Mouse (Mus musculus) v-Abl transformed pro-B cells (cell line): ENCODE data around the gene 1700016D06Rik.
"Not testable (repeated sequence)": the region's sequence is repeated elsewhere in the genome, so short reads cannot be mapped to it uniquely, and the experiment has no call there.

Experiments used
- in situ Hi-C, 2 experiments: fragments of 400-800 bp; cut with MboI; formaldehyde crosslinking; loops; one replicate each; pipeline ENCODE4 v1.15.1; 2025; ENCODE audit not compliant: unreplicated experiment in 2 of 2

Gene 1700016D06Rik

DNA sequence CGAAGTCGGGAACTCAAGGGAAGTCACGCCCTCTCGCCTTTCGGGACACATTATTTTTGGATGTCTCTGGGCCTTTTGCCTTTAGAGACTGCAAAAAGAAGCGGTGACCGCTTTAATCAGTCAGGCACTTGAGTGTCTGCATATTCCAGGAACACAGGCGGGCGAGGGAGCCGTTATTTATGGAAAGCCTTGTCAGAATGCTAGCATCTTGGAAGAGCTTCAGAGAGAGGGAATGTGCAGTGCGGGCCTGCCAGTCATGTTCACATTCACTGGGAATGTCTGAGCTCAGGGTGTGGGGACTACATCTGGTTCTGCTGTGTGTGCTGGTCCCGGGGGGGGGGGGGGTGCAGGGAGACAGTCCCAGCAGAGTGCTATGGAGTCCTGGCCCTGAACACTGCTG lies 5.0 kb upstream of the 1700016D06Rik start:
- in situ Hi-C loops, result loop anchor here (10.0 to 25.0 kb wide), 4 partner anchors 201 to 1269 kb away; no protein-coding TSS in a partner anchor

DNA sequence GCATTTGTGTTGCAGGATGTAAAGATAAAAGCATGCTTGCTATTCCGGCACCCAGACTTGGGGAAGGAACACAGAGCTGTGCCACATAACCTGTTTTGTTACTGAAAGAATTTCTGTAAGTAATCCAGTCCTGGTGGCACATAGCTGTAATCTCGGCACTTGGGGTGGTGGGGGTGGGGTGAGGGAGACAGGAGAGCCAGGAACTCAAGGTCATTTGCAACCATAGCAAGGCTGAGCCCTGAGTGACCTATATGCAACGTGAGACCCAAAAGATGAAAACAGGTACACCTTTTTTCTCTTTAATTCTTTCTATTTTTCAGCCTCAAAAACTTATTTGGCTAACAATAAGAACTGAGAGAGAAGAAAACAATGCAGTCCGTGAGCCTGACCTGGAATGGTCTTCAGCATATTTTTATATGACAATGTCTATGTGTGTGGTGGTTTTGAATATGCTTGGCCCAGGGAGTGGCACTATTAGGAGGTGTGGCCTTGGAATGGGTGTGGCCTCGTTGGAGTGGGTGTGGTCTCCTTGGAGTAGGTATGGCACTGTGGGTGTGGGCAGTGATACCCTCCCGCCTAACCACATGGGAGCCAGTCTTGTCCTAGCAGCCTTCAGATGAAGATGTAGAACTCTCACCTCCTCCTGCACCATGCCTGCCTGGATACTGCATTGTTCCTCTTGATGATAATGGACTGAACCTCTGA lies 4.0 kb upstream of the 1700016D06Rik start:
- in situ Hi-C loops, result loop anchor here (5.0 to 25.0 kb wide), 5 partner anchors 200 to 1268 kb away; no protein-coding TSS in a partner anchor

DNA sequence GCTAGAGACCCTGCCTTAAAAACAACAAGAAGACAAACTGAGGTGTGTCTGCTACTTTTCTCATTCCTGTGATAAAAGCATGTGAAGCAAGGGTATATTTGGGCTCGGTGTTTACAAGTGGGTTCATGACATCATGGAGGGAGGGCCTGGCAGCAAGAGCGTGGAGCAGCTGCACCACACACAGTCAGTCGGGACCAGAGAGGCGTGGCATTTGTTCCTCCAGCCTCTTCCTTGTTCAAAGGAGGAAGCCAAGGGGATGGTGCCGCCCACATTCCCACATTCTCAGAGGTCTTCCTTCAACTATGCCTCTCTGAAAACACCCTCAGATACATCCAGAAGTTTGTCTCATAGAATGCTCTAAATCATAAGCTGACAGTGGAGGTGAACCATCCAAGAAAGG lies 2.9 kb upstream of the 1700016D06Rik start:
- in situ Hi-C loops, result loop anchor here (5.0 to 25.0 kb wide), 5 partner anchors 199 to 1266 kb away; no protein-coding TSS in a partner anchor

DNA sequence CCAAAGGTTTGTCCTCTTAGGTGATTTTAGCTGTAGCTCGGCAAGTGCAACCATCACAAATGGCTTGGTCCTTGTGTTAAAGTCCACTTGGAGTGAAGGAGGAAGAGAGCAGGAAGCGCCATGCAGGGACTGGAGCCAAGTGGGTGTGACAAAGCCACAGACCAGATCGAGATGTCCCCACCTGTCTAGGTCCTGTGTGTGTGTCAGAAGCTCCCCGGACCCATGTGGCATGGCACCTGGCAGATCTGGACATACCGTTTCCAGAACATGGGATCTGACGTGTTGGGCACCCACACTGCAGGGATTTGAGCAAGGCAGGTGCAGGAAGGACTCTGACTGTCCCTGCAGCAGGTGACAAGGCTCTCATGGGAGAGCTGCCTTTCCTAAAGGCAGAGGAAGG lies 565 bp upstream of the 1700016D06Rik start:
- in situ Hi-C loops, result loop anchor here (5.0 to 25.0 kb wide), 5 partner anchors 197 to 1264 kb away; no protein-coding TSS in a partner anchor

DNA sequence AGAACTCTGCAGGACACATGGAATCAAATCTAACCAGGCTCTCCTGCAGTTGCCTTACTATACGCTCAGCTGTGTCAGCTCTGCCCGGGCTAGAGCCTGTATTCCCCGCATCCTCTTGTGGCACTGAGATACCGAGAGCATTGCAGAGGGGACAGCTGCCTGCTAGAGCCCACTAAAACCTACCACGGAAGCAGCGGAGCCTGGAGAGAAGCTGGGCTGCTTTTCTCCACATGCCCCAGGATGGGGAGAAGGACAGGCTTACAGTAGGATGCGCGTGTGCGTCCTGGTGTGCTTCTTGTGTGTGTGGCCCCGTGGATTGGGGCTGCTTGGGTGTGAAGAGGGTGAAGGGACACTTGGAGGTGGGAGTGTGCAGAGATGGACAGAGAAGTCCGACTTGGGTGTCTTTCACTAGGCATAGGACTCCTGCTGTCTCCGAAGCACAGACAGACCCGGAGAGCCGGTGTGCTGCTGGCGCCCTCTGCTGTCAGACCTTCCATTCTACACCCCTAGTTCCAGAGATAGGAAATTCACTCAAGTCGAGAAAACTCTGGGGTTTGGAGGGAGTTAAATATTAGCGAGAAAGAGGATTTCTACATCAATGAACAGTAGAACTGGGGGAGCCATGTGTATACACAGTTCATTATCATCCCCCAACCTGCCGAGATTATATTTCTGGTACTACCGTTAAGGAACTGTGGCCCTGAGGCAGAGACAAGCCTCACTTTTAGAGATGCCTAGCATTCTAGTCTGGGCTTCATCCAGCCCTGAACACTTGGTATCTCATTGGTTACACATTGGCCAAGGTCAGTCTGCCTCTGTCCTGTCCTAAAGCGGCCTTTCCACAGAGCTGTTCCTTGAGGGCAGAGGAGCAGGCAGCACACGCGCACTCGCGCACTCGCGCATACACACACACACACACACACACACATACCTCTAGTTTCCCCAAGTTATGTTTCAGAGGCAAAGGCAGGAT lies 517 bp downstream of the 1700016D06Rik start:
- in situ Hi-C loops, result loop anchor here (5.0 to 25.0 kb wide), 5 partner anchors 196 to 1263 kb away; no protein-coding TSS in a partner anchor

DNA sequence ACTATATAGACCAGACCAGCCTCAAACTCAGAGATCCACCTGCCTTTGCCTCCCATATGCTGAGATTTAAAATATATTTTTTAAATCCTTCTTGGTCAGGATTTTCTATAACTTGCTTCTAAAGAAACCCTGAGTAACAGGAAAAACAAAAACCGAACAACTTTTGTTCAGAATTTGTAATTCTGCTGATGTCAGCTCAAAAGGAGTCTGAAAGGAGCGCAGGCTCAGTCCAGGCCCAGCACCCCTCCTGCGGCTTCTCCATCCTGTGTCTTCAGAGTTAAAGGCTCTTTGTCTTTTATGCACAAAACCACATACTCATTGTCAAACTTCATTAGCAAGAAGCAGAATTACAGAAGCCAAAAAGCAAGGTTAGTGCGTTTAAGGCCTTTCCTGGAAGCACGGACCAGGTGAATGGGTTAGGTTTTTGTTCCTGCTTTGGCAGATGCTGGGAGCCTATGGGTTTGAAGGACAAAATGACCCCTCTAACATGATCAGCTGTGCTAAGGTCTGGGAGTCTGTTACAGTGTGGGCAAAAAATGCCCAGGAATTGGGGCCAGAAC lies 1.3 kb downstream of the 1700016D06Rik start:
- in situ Hi-C loops, result loop anchor here (5.0 to 25.0 kb wide), 6 partner anchors 75 to 1262 kb away; no protein-coding TSS in a partner anchor

DNA sequence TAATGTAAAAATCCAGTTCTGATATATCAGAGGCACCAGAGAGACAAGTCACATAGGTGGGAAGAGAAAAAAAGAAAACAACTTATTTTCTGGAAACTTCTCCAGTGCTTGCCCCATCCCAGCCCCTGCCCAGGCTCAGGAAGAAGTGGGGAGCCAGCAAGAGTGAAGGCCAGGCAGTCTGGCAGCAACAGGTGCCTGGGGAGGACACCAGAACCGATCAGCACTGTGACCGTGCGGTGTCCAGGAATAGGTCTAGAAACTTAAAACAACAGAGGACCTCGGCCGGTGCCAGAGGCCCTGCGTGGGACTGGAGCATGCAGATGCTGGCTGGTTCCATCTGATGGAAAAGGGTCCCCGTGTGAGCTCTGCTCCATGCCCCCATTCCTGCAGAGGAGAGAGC lies 3.4 kb downstream of the 1700016D06Rik start:
- in situ Hi-C loops, result loop anchor here (5.0 to 10.0 kb wide), 3 partner anchors 73 to 275 kb away; no protein-coding TSS in a partner anchor

DNA sequence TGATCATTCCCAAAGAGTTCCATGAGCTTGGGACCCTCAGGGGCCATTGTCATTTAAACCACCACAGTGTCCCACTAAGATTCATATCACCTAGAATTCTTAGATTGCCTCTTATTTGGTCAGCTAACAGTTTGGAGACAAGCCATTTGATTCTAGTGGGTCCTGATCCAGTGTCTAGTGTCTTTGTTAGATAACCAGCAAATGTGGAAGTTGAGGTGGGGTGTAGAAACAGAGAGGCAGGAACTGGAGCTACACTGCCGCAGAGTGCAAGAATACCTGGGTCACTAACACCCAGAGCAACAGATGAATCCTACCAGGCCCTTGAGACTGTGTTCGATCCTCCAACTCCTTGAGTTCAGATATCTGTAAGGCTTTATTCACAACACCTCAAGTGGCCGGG lies 4.7 kb downstream of the 1700016D06Rik start:
- in situ Hi-C loops, result loop anchor here (5.0 to 10.0 kb wide), 3 partner anchors 71 to 274 kb away; no protein-coding TSS in a partner anchor

DNA sequence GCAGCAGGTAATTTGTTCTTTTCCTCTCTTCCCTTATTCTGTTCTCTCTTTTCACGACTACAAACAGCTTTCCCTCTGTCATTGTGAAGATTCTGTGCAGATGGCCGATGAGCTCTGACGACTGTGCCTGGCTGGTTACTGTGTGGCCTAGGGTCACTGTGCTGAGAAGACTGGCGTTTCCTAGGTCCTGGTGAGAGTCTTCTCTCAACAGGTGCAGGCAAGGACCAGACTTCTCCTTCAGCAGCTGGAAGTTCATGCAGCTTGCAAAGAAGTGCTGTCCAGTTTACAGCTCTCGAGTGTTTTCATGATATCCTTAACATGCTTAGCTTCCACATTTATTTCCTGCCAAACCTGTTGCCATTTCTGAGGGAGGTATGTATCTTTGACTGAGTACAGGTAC lies 6.9 kb downstream of the 1700016D06Rik start:
- in situ Hi-C loops, result loop anchor here (10.0 kb wide), 2 partner anchors 69 to 189 kb away; no protein-coding TSS in a partner anchor

DNA sequence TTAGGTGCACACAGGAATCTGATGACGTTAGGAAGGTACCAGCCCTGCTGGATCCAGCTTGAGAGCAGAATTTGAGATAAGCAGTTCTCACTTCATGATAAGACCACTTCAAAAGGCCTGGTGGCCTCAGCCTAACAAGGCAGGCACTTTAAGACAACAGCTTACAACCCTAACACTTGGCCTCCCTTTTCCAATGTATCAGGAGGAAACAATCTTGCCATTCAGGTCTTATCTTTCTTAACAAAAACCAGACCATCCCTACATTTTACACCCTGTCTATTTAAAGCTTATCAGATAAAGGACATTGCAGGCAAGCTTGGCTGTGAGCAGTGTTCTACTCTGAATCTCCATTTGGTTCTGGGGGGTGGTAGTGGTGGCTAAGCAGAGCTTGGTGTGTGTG lies 8.4 kb downstream of the 1700016D06Rik start:
- in situ Hi-C loops, result loop anchor here (10.0 kb wide), 2 partner anchors 68 to 188 kb away; no protein-coding TSS in a partner anchor

DNA sequence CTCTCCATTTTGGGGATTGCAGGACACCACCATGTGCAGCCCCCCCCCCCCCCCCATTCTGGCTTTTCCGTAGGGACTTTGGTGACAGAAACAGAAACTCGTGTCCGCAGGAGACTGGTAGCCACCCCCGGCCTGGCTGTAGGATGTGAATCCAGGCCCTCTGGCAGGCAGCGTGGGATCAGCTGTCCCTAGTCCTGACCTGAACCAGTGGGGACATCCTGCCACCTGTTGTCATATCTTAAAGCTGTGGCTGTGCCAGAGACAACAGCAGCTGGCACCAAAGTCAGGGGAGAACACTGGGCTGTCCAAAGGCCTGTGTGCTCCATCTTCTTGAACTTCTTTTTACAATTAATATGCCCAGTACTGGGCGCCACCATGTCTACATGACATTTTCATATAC lies 9.1 kb downstream of the 1700016D06Rik start:
- in situ Hi-C loops, result loop anchor here (10.0 kb wide), 2 partner anchors 67 to 187 kb away; no protein-coding TSS in a partner anchor

DNA sequence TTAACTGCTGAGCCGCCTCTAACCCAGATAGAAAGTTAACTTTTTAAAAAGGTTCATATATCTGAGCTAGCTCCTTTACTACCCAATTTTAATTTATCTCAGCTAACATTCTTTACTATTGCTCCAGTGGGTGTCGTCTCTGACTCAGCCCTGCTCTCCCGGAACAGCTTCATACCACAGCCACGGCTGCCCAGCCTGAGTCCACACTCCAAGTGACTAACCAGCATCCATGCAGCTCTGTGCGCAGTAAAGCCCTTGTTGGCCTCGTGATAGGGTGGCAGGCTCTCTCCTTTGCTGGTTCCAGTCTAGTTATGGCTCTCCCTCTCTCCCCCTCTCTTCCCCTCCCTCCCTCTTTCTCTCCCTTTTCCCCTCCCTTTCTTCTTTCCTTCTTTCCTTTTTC lies 9.6 kb downstream of the 1700016D06Rik start:
- in situ Hi-C loops, result loop anchor here (10.0 kb wide), 2 partner anchors 66 to 186 kb away; no protein-coding TSS in a partner anchor

DNA sequence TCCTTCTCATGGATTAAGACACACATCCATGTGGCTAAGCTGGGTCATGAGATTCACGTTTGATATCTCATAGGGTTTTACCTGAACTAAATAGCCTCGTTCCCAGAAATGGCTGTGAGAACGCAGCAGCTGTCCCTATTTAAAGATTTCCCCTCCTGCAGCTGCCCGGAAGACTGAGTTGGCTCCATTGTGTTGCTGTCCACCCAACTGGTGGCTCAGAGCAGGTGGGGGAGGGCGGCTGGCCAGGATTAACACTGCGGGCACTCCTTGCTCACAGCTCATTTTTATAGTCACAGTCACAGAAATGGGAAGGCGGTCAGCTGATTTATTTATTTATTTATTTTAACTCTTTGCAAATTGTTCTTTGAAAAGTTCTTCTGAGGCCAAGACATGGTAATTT lies 10.9 kb downstream of the 1700016D06Rik start:
- in situ Hi-C loops, result loop anchor here (10.0 kb wide), 2 partner anchors 65 to 185 kb away; no protein-coding TSS in a partner anchor

DNA sequence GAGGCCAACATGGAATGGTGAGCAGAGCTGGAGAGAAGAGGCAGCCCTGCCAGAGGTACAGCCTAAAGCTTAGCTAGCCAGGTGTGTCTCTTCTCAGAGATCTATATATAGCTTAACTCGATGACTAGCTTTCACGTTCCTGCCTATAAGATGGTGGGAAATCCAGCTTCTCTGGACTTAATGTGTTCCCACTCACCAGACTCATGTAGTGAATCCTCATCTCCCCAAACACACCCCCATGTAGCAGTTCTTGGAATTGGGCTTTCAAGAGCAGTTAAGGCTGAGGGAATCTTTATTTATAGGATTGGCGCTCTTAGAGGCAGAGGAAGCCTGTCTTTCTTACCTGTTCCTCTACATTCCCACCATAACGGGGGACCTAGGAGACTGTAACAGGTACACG lies 13.6 kb downstream of the 1700016D06Rik start:
- in situ Hi-C loops, result no loop called here

DNA sequence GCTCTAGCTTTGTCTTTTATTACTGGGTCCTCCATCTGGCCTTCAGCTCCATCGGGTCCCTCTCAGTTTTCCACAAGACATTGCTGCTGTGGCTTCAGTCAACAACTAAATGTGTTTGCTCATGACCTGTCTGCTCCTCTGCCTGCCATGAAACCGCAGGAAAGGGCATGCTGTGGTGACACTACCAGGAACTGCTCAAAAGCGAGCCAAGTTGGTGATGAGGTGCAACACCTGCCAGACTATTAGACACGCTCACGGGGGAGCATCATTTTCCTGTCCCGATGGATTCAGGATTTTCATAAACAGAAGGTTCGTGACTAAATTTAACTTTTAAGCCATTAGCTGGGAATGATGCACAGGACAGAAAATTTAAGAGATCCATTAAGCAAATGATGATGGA lies 16.3 kb downstream of the 1700016D06Rik start:
- in situ Hi-C loops, result no loop called here

DNA sequence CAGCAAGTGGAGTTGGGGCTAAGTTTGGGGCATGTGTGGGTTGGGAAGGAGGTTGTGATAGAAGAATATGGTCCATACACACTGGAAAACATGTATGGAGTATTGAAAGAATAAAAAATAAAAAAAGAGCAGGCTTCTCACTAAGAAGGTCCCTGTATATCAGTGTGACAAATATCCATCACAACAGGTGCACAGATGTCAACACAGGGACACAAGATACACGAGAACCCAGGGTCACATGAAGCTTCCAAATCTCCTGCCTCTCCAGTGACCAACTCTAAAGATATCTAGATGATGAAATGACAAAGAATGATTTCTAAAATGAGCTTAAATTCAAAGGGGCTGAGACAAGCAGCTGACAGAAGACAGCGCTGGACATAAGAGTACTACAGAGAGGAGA lies 32.6 kb downstream of the 1700016D06Rik start:
- in situ Hi-C loops, result no loop called here

DNA sequence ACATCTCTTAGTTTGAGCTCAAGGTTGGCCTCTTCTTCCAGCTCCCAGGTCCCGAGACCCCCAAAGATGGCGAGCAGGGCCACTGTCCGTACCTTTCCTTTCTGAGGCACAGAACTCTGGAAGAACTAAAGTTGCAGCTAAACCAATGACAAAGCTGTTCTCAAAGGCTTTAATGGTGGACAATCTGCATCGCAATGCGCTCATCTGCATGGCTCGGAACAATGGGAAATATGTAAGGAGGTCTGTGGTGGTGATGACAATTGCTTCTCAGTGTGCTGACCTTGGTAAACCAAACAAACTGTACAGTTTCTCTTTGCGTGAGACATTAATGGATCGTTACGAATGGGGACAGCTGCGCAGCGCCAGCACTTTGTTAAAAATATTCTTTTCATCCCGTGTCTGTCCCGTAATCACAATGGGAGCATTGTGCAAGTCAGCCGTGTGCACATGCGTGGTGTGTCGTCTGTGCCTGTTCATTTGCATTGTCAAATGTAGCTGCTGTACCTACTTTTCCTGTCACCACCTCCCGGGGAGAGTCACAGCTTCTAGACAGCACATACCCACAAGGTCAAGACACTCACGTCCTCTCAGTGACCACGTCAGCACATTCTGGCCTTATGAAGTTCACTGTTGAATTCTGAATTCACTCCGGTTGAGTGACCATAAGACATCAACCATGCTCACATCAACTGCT lies 34.7 kb downstream of the 1700016D06Rik start:
- in situ Hi-C loops, result not testable (repeated sequence)

DNA sequence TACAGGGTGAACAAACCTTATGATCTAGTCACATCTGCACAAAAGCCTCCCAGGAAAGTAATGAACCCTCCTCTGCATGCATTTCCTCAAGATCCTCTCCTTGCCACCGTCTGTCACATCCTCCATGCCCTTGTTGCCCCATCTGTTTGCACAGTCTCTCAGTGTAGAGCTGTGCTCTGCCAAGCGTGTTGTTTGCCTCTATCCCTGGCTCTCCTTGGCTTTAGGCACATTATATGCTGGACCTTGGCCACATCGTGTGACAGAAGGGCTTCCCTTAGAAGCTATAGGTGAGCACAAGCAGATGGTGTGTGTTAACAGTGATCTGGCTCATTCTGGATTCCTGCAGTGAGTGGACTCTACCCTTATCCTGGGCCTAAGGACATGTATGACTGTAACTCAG lies 38.9 kb downstream of the 1700016D06Rik start:
- in situ Hi-C loops, result no loop called here

DNA sequence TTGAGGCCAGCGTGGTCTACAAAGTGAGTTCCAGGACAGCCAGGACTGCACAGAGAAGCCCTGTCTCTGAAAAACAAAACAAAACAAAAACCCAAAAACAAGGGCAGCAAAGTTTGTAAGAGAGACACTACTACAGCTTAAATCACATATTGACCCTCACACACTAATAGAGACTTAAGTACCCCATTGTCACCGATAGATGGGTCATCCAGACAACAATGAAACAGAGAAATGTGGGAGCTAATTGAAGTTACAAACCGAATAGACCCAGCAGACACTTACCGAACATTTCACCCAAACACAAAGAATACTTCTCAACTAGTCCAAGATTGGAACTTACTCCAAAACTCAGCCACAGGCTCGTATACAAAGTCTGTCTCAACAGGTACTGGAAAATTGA lies 50.8 kb downstream of the 1700016D06Rik start:
- in situ Hi-C loops, result no loop called here

DNA sequence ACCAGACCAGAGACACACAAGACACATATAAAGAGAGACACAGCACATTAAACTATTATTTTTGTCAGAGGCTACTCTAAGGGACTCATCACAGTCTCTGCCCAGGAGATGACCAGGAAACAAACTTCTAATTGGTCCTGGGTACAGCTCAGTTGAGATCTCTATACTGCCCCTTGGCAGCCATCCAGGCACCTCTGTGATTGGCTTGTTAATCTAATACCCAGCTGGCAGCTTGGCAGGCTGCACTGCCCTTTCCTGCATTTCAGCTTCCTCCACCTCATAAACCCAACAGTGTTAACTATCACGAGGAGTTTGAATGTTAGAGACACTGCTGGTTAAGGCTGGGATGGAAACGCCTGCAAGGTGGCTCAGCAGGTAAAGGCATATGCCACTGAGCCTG lies 57.7 kb downstream of the 1700016D06Rik start:
- in situ Hi-C loops, result no loop called here
